Mouse (Mus musculus) kidney, postnatal 0 days (tissue): ENCODE results near the gene Cxcl1. TPM values are rescaled to one million over a fixed set of nuclear protein-coding genes. Genes with fewer than 3 reads are reported as not detected.
"Not testable (repeated sequence)": the region's sequence is repeated elsewhere in the genome, so short reads cannot be mapped to it uniquely, and the experiment has no call there.

ENCODE experiments used
- ATAC-seq: fragments of 200-750 bp; cut with Nextera tagmentation; replicated peaks from 2 replicates; pipeline ENCODE4 v1.8.0; 2017; ENCODE audit warnings: low read depth, moderate number of reproducible peaks, moderate TSS enrichment, moderate library complexity; ENCODE audit not compliant: low FRiP score
- DNase-seq: peaks from one replicate; pipeline ENCODE4 v3.0.0-alpha.2; 2016; ENCODE audit warnings: low spot score
- H3K27ac ChIP-seq: fragments of 300-500 bp; sonication (generic); 2 replicates; pipeline ENCODE4 v1.5.1; 2014; ENCODE audit warnings: mild to moderate bottlenecking
- H3K27me3 ChIP-seq: fragments of 300-500 bp; sonication (generic); 2 replicates; pipeline ENCODE4 v1.6.1; 2014; ENCODE audit warnings: low read length, mixed read lengths; ENCODE audit not compliant: insufficient read depth
- H3K36me3 ChIP-seq: fragments of 300-500 bp; sonication (generic); 2 replicates; pipeline ENCODE4 v1.6.1; 2014; ENCODE audit warnings: low read length, mixed read lengths; ENCODE audit not compliant: insufficient read depth
- H3K4me1 ChIP-seq: fragments of 300-500 bp; sonication (generic); replicated peaks from 2 replicates; pipeline ENCODE4 v1.6.1; 2014; ENCODE audit warnings: antibody characterized with exemption, low read length, mixed read lengths; ENCODE audit not compliant: insufficient read depth
- H3K4me2 ChIP-seq: fragments of 300-500 bp; sonication (generic); 2 replicates; pipeline ENCODE4 v1.6.1; 2014; ENCODE audit warnings: mild to moderate bottlenecking, low read length, moderate library complexity, mixed read lengths
- H3K4me3 ChIP-seq: fragments of 300-500 bp; sonication (generic); replicated peaks from 2 replicates; pipeline ENCODE4 v1.5.1; 2014; ENCODE audit warnings: low read depth, low read length
- H3K9ac ChIP-seq: fragments of 300-500 bp; sonication (generic); 2 replicates; pipeline ENCODE4 v1.6.1; 2014; ENCODE audit warnings: low read depth, low read length
- H3K9me3 ChIP-seq: fragments of 300-500 bp; sonication (generic); replicated peaks from 2 replicates; pipeline ENCODE4 v1.6.1; 2016; ENCODE audit warnings: low read length, inconsistent platforms, mixed read lengths
- CTCF ChIP-seq: IDR thresholded peaks from 2 replicates; pipeline ENCODE4 v1.5.1; 2016; ENCODE audit warnings: antibody characterized with exemption, low read depth, mild to moderate bottlenecking, moderate library complexity
- WGBS: fragments of 180-500 bp; shearing (Covaris S2); extraction: QIAGEN DNeasy Blood & Tissue Kit; methylation state at CpG from one replicate; pipeline ENCODE4 v1.1.7; 2014; 5-methylcytosine and 5-hydroxymethylcytosine counted together
- polyA plus RNA-seq: library from polyadenylated mRNA; unstranded; fragments of >200 nt; fragmentation: Nextera tagmentation; extraction: Ambion mirVana; gene quantifications from 2 replicates; pipeline ENCODE4 v1.2.1, GENCODE M21; 2015

The Cxcl1 gene
- polyA plus RNA-seq = 1.0 and 1.3 TPM in 2 replicates

GRCm38 (mm10) chr5:90890519-90891463 is at the start of gene Cxcl1:
Gene Cxcl1 (plus strand): TSS chr5:90891241.
- no peaks in the 10 kb centered on the region for H3K9me3 ChIP-seq
- peak within 1 kb of the TSS; percentile 60 for H3K9ac ChIP-seq
- H3K4me3 ChIP-seq = peak within 1 kb of the TSS; percentile 48
- H3K36me3 ChIP-seq = no peaks in the 10 kb centered on the region
- peak within 1 kb of the TSS; percentile 83 for H3K4me2 ChIP-seq
- H3K27me3 ChIP-seq = no peaks in the 10 kb centered on the region
- 5% methylated on average over 30 of the region's 30 CpGs for WGBS
- no peaks in the 10 kb centered on the region for H3K4me1 ChIP-seq
- peak; percentile 88 for ATAC-seq
- peak; percentile 68 for DNase-seq
- H3K27ac ChIP-seq = no peak within 1 kb of the TSS
- peak; percentile 47; the same call in 1 of the 2 replicates for TF ChIP-seq CTCF

GRCm38 (mm10) chr5:90843891-90844290 is 47.1 kb upstream of the Cxcl1 start:
- WGBS = 79% methylated on average over 3 of the region's 3 CpGs
- Histone ChIP-seq H3K4me1 (no peaks in the 10 kb centered on the region), H3K36me3 (no peaks in the 10 kb centered on the region), H3K27ac (no peak overlapping the region), H3K9ac (no peak overlapping the region), H3K4me2 (no peak overlapping the region), H3K9me3 (no peaks in the 10 kb centered on the region), H3K27me3 (no peaks in the 10 kb centered on the region), H3K4me3 (no peak overlapping the region)
- ATAC-seq (no peak), DNase-seq (no peak)
- TF ChIP-seq CTCF = no peak

DNA sequence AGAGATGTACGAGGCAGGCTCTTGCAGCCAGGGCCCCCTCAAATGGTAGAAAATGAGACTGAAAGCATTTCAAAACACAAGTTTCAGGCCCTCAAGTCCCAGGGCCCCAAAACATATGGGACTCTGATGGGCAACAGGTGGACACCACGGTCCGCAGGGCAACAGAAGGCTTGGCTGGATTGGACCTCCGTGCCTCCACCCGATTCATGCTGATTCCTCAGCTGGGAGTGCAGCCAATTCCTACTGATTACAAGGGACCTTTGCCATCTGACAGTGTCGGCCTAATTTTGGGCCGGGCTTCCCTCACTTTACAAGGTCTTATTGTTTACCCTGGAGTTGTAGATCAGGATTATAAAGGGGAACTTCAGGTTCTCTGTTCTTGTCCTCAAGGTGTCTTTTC is 40.9 kb upstream of the Cxcl1 start:
- not testable (repeated sequence) for H3K9ac ChIP-seq, H3K36me3 ChIP-seq, DNase-seq, H3K27me3 ChIP-seq, H3K9me3 ChIP-seq, H3K27ac ChIP-seq, H3K4me3 ChIP-seq, H3K4me1 ChIP-seq, H3K4me2 ChIP-seq, ATAC-seq
- 88% methylated on average over 7 of the region's 7 CpGs for WGBS

- not testable (repeated sequence) for H3K9ac ChIP-seq, H3K9me3 ChIP-seq, H3K36me3 ChIP-seq, H3K27me3 ChIP-seq, H3K4me2 ChIP-seq, H3K27ac ChIP-seq, ATAC-seq, H3K4me1 ChIP-seq, H3K4me3 ChIP-seq, DNase-seq
- WGBS = 97% methylated on average over 11 of the region's 11 CpGs
These were observed 39.6 kb upstream of the Cxcl1 start for GRCm38 (mm10) chr5:90851391-90851790.

GRCm38 (mm10) chr5:90853206-90853605 is 37.8 kb upstream of the Cxcl1 start:
- Histone ChIP-seq H3K9me3 (no peaks in the 10 kb centered on the region), H3K36me3 (no peaks in the 10 kb centered on the region), H3K4me3 (no peak overlapping the region), H3K9ac (no peak overlapping the region), H3K4me2 (no peak overlapping the region), H3K4me1 (no peaks in the 10 kb centered on the region), H3K27me3 (no peaks in the 10 kb centered on the region), H3K27ac (no peak overlapping the region)
- DNase-seq (no peak), ATAC-seq (no peak)
- TF ChIP-seq CTCF = no peak
- WGBS = 88% methylated on average over 4 of the region's 4 CpGs

DNA sequence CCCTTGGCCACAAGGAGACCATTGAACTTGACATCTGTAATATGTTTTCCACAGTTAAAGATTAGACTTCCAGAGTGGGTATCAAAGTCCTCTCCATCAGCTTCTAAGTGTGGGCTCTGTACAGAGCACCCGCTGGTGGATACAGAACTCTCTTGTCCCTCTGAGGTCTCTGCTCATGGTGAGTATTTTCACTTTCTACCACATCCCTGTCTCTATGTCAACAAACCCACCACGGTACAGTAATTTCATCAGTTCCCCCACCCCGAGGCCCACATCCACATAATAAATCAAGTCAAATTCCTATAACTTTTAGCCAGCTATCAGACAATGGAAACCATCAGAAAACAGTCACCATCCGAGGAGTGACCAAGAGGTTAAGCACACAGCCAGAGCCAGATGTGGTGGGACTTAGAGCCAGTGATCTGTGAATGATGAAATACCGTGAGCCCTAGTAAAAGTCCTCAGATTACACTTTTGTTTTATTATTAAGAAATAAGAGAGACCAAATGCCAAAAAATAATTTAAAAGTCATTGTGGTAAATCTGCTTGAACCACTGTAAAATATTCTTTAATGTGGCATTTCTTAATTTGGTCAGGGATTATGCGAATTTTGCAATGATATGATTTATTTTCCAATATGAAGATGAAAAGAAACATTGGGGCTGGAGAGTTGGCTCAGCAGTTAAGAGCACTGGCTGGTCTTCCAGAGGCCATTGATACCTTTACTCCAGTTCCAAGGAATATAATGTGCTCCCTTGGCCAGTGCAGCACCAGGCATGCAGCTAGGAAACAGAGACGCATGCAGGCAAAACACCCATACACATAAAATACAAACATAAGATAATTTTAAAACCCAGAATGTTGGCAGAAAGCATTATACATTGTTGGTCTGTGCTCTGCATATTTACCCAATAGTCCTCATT is 35.5 kb upstream of the Cxcl1 start:
- DNase-seq = peak; percentile 81
- TF ChIP-seq CTCF = no peak

More for the DNA sequence above, 35.5 kb upstream of the Cxcl1 start:
- Histone ChIP-seq H3K4me1 (no peaks in the 10 kb centered on the region), H3K27ac (no peak overlapping the region), H3K4me2 (no peak overlapping the region), H3K9ac (no peak overlapping the region), H3K9me3 (no peaks in the 10 kb centered on the region), H3K4me3 (no peak overlapping the region), H3K36me3 (no peaks in the 10 kb centered on the region), H3K27me3 (no peaks in the 10 kb centered on the region)
- ATAC-seq = peak; percentile 84
- WGBS = 29% methylated on average over 7 of the region's 7 CpGs
